Mouse (Mus musculus) ZHBTc4 (cell line): Measurements from ENCODE around the gene Mbd5.

Experiments
- DNase-seq: peaks from one replicate; pipeline ENCODE4 v3.0.0-alpha.2; 2011; ENCODE audit warnings: low read depth, low spot score

The Mbd5 gene

DNA sequence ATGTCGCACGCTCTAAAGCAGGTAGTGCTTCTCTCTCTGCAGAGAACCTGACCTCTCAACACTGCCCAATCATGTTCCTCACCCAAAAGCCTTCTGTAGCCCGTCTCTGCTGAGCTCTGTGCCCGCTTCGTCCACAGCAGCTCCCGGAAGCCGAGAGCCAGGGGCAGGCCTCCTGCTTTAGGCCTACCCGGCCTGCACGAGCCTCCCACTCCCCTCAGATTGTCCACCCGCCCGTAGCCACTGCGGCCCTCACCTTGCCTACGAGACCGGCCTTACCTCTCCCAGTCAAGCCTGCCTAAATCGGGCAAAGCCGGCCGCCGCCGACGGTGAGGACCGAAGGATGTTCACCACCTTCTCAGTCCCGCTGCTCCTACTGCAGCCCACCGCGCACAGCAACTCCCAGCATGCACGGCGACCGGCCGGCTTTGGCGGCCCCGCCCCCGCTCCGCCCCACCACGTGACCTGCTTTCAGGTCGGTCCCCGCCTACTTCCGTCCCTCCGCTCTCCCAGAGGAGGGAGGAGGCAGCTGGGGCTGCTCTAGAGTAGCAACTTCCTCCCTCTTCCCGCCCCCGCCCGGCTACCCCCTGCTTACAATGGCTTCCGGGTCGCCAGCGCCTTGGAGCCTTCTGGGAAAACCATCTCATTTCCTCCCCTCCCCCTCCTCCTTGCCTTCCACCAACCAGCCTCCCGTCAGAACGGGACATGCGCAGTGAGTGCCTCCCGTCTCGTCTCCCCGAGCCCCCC lies at the start of gene Mbd5:
Gene Mbd5, plus strand, starts transcription at position 668 of the 744 bp plus-strand sequence.
- DNase-seq, result peak; percentile 100

DNA sequence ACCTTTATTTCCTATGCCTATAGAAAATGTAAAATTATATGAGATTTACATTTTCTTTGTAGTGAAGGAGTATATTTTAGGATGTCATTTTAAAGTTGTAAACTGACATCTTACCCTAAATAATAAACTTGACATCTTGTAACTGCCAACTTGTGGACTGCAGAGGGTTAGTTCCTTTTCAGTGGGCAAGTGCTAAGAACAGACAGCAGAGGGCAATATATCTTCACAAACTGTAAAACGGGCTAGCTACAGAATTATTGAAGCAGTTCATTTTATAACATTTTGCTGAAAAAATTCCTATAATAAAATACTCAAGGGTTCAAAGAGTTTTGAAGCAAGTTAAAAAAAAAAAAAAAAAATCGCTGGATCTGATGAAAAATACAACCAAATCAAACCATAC lies 40.4 kb upstream of the Mbd5 start:
- peak; percentile 12 for DNase-seq

DNA sequence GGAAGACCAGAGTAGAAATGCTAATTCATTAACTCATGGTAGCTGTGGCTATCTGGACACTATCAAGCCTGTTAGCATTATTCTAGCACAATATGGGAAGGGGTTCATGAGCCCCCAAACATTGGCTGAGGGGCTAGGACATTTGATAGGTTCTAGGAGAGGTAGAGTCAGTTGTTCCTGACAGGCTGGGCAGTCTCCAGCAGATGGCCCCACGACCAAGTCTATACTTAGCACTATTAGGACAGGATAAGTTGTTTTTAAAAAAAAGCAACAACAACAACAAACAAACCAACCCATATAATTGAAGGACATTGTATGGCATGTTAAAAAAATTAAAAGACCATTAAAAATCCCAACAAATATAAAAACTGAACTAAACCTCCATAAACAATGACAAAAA lies 35.1 kb upstream of the Mbd5 start:
- DNase-seq, result no peak

DNA sequence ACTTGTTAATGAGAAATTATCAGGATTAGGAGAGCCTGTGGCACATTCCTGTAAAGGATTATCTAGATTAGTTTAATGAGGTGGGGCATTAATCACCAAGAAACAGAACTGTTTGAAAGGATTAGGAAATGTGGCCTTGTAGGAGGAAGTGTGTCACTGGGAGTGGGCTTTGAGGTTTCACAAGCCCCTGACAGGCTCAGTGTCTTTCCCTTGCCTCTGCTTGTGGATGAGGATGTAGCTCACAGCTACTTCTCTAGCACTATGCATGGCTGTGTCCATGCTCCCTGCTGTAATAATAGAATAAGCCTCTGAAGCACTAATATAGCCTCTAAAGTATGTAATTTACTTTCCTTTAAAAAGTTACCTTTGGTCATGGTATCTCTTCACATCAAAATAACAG lies 33.5 kb upstream of the Mbd5 start:
- DNase-seq, result no peak

DNA sequence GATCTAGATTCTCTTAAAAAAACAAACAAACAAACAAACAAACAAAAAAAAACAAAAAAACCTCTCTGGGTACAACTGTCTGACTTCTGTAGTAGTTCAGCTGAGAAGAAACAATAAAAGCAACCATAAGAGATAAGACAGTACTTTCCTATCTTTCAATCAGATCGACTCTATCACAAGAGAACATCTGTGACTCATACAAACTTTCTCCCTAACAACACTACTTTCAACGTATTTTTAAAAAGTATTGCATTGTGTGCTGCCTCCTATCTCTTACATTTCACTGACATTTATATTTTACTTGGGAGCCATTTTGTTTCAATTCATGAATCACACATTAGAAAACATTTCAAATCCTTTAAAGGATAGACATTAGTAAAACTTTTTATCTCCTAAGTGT lies 14.2 kb upstream of the Mbd5 start:
- no peak for DNase-seq

DNA sequence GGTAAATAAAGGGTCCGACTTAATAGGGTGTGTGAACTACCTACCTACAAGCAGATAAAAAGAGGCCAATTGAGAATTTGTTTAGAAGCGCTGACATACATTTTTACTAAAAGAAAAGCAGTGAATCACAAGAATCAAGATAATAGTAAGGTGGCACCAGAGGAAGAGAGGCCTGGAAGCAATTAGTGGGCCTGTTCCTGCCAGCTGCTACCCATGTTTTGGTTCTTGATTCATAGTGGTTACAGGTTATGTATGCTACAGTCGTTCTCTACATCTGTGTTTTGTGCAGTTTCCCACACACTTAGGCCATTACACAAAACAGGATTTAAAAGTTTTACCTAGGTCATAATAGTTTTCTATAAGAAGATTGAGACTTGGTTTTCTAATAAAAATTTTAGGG lies 1.5 kb upstream of the Mbd5 start:
- no peak for DNase-seq

DNA sequence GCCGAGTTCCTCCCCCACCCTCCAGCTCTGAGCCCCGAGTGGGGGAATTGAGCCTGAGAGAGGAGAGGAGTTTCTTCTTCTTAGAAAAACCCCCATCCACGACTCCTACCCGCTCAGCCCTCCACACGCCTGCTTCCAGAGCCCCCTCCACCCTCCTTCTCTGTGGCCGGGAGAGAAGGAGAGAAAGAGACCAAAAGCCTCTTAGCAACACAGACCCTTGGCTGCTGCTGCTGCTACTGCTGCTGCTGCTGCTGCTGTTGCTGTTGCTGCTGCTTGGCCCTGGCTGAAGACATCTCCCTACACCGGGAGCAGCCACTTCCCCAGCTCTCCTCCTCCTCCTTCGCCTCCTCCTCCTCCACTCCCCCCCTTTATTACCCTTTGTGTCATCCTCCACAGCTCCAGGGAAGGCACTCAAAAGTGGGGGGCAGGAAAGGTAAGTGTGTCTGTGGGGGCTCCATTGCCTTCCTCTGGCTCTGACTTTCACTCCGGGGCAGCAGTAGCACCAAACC lies 489 bp downstream of the Mbd5 start:
- peak; percentile 75 for DNase-seq

DNA sequence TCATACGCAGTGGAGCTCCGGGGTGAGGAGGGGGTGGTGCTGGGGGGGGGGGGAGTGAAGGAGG lies 776 bp downstream of the Mbd5 start, which contains the start of gene Orc4:
Gene Orc4, minus strand, starts transcription at position 26 of the 64 bp plus-strand sequence.
- no peak for DNase-seq

DNA sequence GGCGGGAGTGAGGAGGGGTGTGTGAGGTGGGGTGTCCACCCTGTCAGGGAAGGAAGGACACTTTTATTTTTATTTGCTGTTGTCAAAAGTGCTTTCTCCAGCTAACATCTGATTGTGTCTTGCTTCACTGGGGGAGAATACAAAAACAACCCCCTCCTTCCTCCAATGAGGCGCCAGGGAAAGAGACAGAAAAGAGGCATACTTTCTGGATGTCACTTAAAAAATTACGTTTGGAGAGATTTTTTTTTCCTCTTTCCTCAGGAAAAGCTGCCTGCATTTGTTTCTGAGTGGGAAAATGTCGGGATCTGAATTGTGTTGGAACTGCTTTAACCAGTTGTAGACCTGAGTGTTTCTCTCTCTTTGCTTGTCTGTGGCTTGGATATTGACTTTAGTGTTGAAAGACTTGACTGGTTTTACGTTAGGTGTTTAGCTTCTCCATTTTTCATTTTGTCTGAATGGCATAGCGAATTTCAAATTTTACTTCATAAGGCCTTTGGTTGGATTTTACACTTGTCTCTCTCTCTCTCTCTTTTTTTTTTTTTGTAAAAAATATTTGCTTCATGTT lies 1.1 kb downstream of the Mbd5 start:
- DNase-seq, result no peak

DNA sequence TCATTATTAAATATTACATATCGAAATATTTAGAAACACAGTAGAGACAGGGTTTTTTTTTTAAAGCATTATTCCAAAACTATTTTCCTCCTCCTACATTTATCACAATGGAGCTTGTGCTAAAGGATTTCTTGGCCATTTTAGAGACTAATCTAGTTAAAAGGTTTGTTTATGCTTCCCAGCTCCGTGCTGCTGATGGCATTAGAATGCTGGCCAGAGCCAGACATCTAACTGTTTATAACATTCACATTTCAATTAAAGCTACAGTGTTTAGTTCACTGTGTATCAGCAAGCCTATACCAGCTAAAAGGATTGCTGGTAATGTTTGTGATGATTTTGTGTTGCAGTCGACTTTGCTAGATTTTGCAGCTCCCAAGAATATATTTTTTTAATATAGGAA lies 7.3 kb downstream of the Mbd5 start:
- DNase-seq, result no peak

DNA sequence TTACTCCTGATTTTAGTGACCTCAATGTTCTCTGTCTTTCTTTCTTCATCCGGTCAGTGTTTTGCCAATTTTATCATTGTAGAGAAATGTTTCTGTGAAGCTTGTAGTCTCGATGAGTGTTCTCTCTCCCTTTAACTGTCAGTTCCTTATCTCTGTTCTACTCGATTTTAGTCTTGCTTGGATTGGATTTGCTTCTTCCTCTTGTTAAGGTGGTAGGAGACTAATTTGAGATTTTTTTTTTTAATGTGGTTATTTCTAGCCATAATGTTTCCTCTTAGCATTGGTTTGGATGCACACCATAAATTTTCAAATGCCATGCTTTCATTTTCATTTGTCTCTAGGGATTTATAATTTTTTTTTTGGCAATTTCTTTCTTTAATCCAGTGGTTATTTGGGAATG lies 29.6 kb downstream of the Mbd5 start:
- DNase-seq, result no peak

DNA sequence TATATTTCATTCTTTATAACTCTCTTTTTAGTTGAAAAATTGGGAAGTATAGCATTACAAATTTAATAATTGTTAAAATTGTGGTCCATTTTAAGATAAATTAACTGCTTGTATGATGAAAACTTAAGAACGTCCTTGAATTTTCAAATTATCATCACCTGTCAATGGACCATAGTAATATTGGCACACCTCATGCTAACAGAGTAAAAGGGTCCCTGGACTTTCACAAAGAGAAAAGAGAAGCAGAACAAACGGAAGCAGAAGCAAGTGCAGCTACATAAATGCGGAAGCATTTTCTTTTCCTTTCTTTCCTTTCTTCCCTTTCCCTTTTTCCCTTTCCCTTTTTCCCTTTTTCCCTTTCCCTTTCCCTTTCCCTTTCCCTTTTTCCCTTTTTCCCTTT lies 41.0 kb downstream of the Mbd5 start:
- no peak for DNase-seq

DNA sequence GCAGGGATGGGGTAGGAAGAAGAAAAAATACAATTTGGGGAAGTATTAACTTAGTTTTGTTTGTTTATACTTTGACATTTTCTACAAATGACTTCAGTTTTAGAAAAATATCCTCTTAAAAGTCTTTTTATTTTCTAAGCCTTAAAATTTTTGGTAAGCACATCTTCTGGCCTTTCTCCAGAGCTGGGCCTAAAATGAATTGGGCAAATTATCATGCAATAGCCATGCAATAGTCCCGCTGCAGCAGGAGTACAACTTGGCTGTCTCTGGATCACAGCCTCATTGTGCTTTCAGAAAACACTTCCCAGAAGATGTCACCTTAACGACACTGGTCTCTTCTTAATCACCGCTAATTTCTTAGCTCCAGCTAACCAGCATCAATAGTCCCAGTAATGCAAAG lies 91.2 kb downstream of the Mbd5 start:
- no peak for DNase-seq

DNA sequence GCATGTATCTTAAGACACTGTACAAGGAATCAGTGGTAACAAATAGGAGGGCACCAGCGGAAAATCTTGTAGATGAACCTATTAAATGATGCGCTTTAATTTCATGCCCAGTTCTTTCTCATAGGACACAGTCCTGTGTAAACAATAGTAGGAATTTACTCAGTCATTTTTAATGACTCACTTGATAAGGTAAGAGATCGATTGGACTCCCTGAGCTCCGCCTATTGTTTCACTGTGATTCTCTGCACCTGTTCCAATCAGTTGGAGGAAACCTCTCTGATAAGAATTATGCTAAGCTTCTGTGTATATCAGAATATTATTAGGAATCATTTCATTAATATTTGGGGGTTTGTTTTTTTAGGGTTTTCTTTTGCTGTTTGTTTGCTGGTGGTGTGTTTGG lies 100.7 kb downstream of the Mbd5 start:
- no peak for DNase-seq

DNA sequence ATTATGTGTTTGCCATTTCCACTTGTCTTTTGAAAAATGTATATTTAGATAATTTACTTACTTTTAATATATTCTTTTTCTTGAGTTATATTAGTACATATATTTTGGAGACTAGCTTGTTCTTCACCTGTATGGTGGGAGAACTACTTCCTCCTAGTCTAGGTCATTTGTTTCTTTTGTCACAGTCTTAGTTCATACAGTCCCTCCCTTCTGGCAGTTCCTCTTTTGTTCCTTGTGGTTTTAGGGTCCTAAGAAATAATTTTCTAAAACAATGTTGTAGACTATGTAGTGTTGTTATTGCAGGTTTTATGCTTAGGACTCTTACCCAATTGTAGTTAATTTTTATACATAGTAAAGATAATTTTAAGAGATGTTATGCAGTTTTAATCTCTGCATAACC lies 118.6 kb downstream of the Mbd5 start:
- no peak for DNase-seq

DNA sequence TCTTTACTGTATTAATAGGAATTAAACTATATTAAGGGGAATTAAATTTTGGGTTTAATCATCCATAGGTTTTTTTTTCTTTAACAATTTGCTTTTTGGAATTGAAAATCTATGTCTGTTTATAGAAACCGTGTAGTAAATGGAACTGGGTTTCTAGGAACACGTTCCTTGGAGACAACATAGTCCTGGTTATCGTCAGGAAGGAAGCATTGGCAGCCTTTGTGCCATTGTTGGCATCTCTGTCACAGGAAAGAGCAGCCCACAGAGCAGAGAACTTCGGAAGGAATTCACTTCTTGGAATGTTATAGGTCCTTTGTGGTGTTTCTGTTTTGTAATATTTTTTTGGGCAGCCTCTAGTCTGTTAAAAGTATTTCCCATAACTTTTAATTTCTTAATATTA lies 135.7 kb downstream of the Mbd5 start:
- no peak for DNase-seq

DNA sequence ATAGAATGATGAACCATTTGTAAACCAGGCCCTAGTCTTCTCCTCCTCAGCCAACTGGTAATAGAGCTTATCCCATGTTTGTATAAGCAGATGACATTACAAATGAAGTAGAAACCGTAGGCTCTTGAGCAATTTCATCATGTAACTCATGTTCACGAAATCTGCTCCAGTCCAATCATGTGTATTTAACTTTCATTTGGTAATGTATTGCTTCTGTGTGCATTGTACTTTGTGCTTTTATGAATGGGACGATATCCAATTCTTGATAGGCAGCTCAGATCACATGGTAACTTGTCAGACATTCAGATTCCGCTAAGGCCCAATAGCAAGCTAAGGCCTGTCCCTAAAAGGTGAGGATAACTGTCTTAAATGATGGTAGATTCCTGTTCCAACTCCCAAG lies 141.5 kb downstream of the Mbd5 start:
- DNase-seq, result no peak

DNA sequence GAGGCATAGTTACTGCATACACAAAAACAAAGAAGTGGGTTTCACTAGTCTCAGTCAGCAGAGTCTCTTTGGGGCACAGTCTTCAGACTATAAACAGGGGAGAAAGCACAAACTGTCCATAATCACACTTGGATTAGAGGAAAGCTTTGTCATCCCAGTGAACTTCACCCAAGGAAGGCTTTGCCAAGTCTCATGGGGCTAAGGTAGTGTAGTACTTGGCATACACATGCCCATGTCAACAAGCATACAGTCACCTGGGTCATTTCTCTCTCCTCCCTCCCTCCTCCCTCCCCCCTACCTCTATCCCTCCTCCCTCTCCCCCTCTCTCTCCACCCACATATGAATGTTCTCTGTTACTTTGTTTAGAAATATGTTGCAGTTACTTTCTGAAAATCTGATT lies 147.5 kb downstream of the Mbd5 start:
- no peak for DNase-seq

DNA sequence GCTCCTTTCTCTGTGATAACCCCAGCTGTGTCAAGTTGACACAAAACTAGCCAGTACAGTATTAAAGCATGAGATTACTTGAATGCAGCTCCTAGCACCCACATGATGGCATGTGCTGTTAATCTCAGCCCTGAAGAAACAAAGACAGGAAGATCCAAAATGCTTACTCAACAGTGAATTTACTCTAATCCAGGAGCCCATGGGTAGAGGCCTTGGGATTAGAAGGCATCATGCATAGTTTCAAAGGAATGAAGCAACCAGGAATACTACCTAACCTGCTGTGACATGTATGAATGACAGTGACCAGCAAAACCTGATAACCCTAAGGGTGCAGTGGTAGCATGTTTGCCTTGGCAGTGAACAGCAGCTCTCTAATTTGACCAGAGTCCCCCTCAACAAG lies 159.6 kb downstream of the Mbd5 start:
- DNase-seq, result no peak

DNA sequence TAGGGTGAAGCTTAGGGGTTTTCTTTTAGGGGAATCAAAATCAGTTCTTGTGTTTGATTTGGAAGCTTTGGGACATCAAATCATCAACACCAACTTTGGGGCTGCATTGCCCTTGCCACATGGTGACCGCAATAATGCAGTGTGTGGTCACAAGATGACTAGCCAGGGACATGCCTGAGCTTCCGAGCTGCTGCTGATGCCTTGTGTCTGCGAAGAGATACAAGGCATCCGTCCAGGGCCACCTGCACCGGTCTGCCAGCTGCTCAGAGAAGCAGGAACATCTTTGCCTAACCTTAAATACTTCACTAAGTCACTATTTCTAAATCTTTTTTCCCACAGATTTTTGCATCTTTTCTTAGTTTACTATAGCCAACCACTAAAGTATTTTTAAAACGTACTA lies 170.6 kb downstream of the Mbd5 start:
- no peak for DNase-seq

DNA sequence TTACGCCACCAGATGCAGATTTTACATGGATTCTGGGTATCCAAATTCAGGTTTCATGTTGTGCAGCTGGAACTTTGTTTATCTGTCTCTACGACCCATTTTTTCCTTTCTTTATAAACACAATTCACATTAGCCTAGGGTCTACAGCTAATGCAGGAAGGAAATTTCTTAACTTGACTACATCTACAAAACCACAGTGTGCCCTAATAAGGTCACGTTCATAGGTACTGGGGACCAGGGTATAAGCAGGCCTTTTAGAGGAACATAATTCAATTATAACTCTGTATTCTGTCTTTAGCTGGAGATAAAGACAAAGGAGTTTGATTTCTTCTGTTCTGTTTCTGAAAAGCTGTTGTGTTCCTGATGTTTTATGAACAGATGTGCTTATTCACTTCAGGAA lies 172.3 kb downstream of the Mbd5 start:
- no peak for DNase-seq

DNA sequence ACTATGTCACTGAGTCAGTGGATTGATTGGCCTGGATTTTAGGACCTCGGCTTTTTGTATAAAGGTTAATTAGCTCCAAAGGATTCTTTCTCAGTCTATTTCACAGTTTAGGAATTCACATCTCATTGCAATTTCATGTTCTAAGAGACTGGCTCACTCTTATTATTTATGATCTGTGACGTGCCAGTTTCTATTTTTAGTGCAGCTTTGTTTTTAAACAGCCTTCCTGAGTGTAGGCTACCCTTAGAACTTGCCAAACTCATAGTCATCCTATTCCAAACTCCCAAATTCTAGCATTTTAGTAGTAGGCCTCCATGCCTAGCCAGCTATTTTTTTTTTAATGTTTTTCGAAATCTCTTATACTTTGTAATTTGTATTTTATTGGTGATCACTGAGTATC lies 192.9 kb downstream of the Mbd5 start:
- DNase-seq, result no peak

DNA sequence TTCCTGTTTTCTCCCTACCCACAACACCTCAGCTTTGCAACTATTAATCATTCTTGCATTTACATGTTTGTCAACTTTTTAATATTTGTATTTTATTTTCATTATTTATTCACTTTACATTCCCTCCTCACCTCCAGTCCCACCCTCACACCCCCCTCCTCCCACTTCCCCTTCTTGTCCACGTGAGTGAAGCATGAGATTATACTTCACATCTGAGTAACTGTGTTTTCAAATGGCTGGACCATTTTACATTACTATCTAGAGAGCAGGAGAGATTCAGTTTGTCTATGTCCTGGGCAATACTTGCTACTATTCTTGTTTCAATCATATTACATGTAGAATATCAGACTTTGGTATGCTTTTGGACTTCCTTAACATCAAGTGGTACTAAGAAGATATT lies 204.3 kb downstream of the Mbd5 start:
- DNase-seq, result no peak

DNA sequence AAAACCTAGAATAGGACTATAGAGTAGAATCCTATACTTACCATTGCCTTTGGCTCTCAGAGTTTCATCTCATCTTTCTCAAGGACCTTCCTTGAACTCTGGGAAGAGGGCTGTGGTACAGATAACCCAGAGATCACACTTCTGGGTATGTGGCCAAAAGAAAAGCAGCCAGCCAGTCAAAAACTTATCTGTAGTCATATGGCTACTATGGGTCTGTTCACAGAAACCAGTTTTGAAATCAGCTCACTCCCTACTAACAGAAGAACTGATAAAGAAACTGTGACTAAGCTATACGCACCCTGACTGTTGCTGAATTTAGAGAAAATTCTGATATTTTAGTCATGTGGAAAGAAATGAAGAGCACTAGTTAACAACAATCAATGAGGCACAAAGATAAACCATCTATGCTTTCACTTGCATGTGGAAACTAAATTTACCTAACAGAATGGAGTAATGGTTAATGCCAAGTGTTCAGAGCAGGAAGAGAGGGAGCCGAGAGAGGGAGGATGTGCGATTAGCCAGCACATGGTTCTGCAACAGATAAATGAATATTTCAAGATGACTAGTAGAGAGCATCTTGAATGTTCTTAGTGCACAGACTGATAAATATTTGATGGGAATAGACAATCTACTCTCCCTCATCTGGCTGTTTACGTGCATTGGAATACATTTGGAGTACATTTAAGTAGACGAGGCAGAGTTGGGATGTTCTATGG lies 211.1 kb downstream of the Mbd5 start:
- DNase-seq, result no peak
